In genomic region chr13:90840530-90841212, GRCm38 (mm10) we compare ENCODE assay signal across 8 mouse cellular contexts.
DNase-seq lines count a peak whose midpoint lies in the region; ATAC-seq lines count a peak whose summit lies in the region.

No protein-coding gene starts in this region.

- no peaks in the 10 kb centered on the region for H3K9me3 ChIP-seq in kidney, embryonic 16.5 days (ENCODE audit: low read length)

- H3K4me3 ChIP-seq in kidney, embryonic 16.5 days (ENCODE audit: low read length) = no peak overlapping the region

- peak overlapping the region; percentile 40 for H3K4me2 ChIP-seq in kidney, embryonic 16.5 days (replicated peaks; ENCODE audit: low read depth, low read length)

- H3K9ac ChIP-seq in kidney, embryonic 16.5 days (replicated peaks; ENCODE audit: low read length) = no peak overlapping the region

- ATAC-seq in granulocyte monocyte progenitor cell, adult 5-6 weeks (replicated peaks; ENCODE audit: poor library complexity, severe bottlenecking) = peak; percentile 98
- ATAC-seq in kidney, embryonic 16.5 days (ENCODE audit: low FRiP score, low TSS enrichment) = peak; percentile 80
- peak; percentile 92 for ATAC-seq in megakaryocyte progenitor cell, adult 5-6 weeks (replicated peaks; ENCODE audit: poor library complexity)

- H3K27me3 ChIP-seq in kidney, embryonic 16.5 days (ENCODE audit: insufficient read depth, low read length) = no peaks in the 10 kb centered on the region

- no peaks in the 10 kb centered on the region for H3K36me3 ChIP-seq in kidney, embryonic 16.5 days (ENCODE audit: insufficient read depth, low read length)

- no peak overlapping the region for H3K27ac ChIP-seq in kidney, embryonic 16.5 days (ENCODE audit: low read length)

- DNase-seq in heart, adult 18-20 months = peak; percentile 26 to 73
- no peak for DNase-seq in heart, adult 11 months
- DNase-seq in CD4-positive helper T cell, adult 2 months (ENCODE audit: low read depth, low spot score) = peak; percentile 44
- DNase-seq in c-Kit-positive CD71-positive TER-119-negative erythroid progenitor cells, embryonic 14.5 days (ENCODE audit: low read depth) = peak; percentile 70
- no peak for DNase-seq in spleen, postnatal 10 days (ENCODE audit: low spot score in 2 of 2)

- 0 out of 2 replicates have a peak, but pooled peaks cover 5% of the 10 kb centered on the region for H3K4me1 ChIP-seq in kidney, embryonic 16.5 days (ENCODE audit: insufficient read depth, low read length)

- WGBS in kidney, embryonic 16.5 days = 39% methylated on average over 15 of the region's 15 CpGs

Comparison
In these comparisons a context has a peak if more than half of its experiments do, and no peak if none do; other contexts are left out.
1. DNase-seq: peak in heart, adult 18-20 months (2 of 2), CD4-positive helper T cell, adult 2 months (single experiment) and c-Kit-positive CD71-positive TER-119-negative erythroid progenitor cells, embryonic 14.5 days (single experiment); none in heart, adult 11 months (single experiment) and spleen, postnatal 10 days (0 of 2).
2. Peak in every context shown above with its lines, with median percentiles within 50 percentile points of each other: ATAC-seq.